Mouse (Mus musculus) retina, postnatal 7 days (tissue): ENCODE data around the gene Sbno2.

Experiments used
- DNase-seq: peaks from one replicate; pipeline ENCODE4 v3.0.0-alpha.2; 2012; ENCODE audit warnings: low read depth, low spot score

Gene Sbno2

DNA sequence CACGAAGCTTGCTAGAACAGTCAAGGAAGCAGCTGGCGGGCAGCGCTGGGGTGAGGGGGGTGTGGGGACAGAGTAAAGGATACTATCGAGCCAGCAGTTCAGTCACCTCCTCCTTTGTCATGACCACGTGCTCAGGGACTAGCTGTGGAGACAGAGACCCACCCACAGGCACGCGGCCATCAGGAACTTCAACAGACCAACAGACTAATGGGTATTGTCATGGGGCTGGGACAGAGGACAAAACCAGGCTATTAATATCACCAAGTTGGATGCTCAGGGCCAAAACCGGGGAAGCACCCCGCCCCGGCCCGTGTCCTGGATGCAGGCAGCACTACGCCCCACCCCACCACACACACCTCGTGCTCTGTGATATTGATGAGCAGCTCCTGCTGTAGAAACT, 68.5 kb downstream of the Sbno2 start:
- no peak for DNase-seq

DNA sequence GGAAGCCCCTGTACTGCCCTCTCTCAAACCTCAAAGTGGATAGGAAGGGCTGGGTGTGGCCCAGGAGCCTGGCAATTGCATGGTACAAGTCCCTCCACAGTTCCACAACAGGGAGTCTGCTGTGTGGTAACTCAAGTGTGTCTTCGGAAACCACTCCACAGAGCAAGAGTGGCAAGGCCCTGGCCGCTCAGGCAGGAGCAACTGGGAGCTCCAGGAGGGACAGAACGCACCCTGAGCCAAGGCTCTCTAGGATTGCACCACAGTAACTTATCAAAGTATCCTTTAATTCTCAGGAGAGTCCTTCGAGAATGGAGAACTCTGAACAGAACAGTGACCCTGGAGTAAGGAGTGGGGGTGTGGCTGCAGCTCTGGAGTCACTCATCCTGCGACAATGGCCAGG, 69.7 kb downstream of the Sbno2 start:
- no peak for DNase-seq

DNA sequence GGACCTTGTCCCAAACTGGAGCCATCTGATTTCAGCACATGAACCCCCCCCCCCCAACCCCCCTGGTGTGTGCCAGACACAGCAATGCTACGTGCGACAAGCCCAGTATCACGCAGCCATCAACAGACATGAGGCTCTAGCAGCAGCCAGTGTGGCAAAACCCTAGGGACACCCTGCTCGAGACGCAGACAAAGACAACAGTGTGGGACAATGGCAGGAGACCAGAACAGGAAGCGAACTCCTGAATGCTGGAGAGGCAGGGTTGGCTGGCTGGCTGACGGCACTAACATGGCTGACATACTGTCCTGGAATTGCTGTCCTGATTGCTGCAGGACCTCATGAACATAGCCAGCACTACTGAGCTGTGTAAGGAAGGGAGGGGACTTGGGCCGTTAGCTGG, 70.2 kb downstream of the Sbno2 start:
- no peak for DNase-seq

DNA sequence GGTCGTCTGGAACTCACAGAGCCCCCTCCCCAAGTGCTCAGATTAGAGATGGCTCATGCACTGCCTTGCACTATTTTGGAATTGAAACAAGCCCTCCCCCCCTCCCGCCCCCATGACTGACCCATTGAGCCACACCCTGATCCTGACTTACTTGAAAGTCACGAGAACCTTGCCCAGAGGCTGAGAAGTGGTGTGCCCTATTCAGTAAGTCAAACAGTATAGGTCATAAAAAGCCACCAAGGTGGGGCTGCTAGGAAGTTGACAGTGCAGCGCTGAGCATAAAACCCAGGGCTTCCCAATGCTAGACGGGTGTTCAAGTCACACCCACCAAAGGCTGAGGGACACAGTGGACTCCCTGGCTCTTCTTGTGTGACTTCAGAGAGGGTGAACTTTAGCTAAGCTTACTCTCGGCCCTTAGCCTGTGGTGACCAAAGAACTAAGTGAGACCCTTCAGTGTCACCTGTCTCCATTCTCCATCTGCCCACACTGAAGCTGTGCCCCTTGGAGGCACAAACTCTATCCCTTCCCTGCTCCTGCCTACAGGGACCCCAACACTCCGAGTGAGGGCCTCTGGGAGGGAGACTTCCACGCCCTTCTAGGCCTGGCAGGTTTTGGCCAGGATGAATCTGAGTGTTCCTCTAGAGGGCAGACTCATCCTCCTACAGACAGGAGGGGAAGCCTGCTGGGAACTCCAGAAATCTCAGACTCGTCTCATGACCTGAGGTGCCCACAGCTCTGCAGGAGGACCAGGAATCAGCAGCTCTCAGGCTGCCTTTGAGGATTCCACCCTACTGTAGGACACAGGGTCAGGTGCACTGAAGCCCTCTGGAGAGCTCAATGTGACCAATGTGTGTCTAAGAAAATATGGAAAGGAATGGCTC, 71.6 kb downstream of the Sbno2 start:
- no peak for DNase-seq

DNA sequence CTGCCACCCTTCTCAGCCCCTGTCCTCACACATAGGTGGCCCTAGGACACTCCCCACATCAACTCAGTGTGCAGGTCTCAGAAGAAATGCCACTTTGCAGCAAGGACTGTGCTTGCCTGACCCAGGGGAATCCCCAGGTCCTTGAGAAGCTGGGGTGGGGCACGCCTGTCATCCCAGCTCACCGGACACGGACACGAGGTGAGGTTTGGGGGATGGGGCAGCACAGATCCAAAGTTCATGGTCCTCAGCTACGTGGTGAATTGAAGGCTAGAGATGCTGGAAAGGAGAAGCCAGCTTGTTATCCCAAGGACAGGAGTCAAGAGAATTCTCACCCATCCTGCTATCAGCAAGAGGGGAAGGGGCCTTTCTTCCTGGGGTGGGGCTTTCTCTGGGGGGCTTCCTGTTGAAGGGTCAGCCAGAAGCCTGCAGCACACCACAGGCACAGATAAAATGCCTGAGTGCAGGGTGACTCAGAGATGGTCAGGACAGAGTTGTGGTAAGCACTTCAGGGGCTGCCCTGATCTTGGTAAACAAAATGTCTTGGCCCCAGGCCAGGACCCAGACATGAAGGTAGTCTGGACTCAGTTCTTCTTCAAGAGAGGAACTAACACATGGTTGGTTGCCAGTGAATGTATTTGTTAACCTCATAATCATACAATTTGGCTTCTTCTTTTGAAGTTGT, 72.4 kb downstream of the Sbno2 start:
- DNase-seq: no peak

DNA sequence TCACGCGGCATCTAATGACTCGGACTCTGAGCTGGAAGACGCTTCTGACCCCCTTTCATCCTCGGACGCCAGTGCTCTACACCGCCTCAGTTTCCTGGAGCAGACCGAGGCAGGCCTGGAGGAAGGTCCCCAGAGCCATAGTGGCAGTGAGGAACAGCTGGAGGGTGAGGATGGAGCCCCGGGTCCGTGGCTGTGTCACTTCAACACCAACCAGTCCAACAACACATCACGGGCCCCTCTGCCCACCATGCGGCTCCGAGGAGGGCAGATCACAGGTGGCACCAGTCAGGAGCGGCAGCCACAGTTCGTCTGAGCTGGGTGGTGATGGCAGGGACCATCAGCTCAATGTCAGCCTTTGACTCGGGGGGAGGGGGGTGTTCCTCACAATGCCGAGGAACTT, 74.6 kb downstream of the Sbno2 start:
- no peak for DNase-seq

DNA sequence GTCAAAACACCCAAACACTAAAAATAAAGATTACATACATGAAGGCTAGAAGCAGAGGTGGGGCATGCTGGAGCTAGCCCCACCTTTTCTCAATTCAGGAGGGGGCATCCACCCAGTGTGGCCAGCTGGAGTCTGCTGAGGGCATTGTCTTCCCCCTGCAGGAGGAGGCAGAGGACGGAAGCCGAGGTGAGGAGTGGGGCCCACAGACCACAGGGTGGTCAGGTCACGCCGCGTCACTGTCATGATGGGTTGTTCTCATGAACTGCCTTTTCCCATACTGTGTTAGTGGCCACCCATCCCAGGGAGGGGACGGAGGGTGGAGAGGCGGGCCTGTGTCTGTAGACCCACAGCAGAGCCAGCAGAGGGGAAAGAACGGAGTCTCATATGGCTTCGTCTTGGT, 75.2 kb downstream of the Sbno2 start:
- no peak for DNase-seq

DNA sequence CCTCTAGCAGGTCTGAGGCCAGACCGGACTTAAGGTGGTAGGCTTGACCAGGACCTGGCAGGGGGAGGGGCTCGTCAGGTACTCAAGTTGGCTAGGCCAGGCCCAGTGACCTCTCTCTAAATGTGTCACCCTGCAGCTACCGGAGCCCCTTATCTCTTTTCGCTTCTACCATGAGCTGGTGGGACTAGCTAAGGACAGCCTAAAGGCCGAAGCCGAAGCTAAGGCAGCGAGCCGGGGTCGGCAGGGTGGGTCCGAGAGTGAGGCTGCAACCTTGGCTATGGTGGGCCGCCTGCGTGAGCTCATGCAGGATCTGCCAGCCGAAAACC, 76.9 kb downstream of the Sbno2 start:
- no peak for DNase-seq

DNA sequence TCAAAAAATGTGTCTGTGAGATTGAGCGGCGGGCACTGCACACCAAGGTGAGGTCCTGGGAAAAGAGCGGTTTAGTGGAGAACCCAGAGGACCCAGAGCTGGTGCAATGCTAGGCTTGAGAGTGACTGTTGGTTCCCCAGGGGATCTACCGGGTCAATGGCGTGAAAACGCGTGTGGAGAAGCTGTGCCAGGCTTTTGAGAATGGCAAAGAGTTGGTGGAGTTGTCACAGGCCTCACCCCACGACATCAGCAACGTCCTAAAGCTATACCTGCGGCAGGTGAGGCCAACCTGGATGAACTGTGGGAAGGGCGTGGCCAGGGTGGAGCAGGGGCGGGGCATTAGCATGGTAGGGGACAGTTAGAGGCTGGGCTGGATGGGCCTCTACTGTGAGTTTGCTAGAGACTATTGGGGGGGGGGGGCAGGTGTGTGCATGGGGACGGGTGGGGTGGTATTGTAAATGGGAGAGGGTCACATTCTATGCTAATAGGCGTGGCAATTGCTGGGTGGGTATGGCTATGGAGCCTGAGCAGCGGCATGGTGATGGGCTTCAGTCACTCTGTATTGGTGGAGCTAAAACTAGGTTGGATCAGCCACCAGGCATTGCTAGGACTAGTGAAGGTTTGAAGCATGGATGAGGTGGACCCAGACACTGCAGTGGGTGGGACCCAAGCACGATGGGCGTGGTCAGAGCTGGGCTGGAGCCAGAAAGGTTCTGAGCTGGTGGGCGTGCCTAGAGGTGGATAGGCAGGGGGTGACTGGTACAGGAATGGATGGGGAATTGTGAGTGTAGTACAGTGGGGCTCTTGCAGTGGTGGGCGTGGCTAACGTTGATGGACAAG, 77.5 kb downstream of the Sbno2 start:
- DNase-seq: no peak

DNA sequence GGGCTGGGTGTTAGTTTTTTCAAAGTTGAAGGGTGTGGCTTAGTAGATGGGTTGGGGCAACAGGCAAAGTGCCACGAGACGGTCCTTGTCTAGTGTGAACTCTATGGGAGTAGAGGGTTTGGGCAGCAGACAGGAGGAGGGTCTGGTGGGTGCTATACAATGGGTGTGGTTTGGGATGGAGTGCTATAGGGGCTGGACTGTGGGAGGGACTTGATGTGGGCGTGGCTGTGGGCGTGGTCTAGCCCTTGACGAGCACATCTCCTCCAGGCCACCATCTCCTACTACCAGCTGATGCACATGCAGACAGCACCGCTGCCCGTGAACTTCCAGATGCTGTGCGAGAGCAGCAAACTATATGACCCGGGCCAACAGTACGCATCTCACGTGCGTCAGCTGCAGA, 79.5 kb downstream of the Sbno2 start:
- no peak for DNase-seq

DNA sequence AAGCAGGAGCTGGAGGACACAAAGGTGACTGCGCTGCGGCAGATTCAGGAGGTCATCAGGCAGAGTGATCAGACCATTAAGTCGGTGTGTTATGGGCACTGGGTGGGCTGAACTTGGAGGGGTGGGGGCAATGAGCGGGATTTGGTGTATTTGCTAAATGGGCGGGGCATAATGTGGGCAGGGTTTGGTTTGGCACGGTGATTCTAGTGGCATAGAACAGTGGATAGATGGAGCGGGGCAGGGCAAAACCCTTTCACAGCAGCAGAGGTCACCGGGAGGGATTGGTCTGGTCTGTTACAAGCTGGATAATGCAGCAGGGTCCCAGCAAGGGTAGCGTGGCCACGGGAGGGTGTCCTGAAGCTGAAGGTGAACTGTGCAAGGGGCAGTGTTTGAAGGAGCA, 79.9 kb downstream of the Sbno2 start:
- no peak for DNase-seq

DNA sequence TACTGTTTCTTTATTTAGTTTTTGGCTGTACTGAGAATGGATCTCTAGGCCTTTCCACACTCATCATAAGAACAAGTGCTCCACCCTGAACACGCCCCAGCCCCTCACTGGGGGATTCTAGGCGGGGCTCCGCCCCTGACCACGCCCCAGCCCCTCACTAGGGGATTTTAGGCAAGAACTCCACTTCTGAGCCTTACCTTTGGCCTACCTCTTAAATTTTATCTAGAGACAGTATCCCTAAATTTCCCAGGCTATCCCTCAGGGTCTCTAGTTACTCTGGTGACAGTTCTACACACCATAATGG, 80.4 kb downstream of the Sbno2 start:
- no peak for DNase-seq

DNA sequence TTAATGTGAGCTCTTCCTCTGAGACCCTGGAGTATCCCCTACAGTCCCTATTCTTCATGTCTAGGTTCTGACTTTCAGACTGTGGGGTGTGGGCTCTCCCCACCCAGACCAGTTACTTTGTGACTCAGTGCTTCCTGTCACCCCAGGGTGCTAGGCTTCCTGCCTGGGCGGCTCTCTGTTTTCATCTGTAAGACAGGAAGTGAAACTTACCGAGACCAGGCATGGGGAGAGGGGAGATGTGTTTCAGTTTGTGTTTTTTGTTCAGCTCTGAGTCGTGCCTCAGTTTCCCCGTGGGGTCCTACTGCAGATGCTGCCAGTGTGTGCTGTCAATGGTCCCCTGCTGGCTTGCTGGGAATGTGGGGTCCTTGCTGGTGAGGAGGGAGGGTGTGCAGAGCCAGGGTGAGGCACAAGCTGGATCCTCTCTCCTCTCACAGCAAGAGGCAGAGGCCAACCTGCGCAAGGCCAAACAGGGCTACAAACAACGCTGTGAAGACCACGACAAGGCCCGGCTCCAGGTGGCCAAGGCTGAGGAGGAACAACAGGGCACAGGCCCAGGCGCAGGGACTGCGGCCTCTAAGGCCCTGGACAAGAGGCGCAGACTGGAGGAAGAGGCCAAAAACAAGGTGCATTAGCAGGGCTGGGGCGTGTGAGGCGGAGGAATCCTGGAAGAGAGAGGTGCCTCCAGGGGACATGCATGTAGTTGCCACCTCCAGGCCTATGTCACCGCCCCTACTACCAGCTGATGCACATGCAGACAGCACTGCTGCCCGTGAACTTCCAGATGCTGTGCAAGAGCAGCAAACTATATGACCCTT, 80.9 kb downstream of the Sbno2 start:
- DNase-seq: no peak

DNA sequence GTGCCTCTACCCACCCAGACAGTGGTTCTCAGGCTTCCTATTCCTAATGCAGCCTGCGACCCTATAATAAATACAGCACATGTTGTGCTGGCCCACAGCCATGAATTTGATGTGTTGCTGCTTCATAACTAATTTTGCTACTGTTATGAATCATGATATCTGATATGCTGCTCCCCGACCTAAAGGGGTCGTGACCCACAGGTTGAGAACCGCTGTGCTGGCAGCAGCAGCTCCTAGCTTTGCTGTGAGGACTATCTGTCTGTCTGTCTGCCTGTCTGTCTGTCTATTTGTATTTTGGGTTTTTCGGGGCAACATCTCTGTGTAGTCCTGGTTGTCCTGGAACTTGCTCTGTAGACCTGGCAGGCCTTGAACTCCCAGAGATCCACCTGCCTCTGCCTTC, 81.6 kb downstream of the Sbno2 start:
- DNase-seq: no peak

DNA sequence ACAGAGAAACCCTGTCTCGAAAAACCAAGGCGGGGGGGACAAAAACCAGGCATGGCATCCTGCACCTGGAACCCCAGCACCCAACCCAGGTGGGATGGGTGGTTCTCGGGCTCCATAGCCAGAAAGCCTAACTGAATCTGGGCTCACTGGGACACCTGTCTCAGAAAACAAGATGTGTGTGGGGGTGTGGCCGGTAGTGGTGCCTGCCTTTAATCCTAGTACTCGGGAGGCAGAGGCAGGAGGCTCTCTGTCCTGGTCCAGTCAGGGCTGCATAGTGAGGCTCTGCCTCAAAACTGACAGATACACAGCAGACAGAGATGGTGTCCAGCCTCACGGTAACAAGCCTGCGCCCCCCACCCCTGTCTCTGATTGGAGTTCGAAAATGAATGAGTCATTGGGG, 82.6 kb downstream of the Sbno2 start:
- no peak for DNase-seq

DNA sequence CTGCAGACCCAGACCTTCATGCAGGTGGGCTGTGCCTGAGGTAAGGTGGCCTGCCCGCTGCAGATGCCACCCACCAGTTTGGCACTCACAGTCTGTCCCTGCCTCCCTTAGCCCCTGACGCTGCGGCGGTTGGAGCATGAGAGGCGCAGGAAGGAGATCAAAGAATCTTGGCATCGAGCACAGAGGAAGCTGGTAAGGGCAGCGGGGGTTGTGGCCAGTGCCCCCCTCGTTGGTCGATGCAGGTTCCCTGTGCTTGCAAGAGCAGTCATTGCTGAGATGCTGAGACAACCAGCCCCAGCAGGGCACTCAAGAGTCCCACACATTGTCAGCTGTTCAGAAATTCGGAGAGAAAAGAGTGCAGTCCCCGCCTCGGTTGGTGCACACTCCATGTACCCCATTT, 83.2 kb downstream of the Sbno2 start:
- no peak for DNase-seq

DNA sequence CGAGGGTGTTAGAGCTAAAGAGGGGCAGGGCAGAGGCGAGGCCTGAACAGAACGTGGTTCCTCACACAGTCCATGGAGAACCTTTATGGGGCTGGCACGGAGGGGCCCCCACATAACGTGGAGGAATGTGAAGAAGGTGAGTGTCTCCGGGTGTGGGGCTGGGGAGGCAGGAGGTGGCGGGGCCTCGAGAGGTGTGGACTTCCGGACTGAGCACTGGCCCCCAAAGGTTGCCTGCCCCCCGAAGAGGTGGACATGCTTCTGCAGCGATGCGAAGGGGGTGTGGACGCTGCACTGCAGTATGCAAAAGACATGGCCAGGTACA, 84.1 kb downstream of the Sbno2 start:
- DNase-seq: no peak

DNA sequence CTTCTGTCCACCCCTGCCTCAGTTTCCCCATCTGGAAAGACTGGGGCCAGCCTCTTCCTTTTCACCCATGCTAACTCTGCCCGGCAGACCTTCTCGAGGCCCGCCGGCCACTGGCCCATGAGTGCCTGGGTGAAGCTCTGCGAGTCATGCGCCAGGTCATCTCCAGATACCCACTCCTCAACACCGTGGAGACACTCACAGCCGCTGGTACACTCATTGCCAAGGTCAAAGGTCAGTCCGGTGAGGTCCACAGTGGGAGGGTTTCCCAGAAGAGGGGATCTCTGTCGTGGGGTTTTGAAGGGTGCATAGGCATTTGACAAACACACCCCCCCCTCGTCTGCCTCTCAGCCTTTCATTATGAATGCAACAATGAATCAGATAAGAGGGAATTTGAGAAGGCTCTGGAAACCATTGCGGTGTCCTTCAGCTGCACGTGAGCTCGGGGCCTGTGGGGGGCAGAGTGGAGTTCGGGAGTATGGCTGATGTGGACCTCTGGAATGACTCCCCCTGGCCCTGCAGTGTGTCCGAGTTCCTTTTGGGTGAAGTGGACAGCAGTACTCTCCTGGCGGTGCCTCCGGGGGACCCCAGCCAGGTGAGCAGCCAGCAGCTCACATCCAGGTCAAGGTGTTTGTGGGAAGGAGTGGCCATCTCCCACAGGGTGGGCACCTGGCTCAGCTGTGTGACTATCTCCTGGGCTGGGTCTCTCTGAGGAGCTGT, 84.6 kb downstream of the Sbno2 start:
- DNase-seq: no peak

DNA sequence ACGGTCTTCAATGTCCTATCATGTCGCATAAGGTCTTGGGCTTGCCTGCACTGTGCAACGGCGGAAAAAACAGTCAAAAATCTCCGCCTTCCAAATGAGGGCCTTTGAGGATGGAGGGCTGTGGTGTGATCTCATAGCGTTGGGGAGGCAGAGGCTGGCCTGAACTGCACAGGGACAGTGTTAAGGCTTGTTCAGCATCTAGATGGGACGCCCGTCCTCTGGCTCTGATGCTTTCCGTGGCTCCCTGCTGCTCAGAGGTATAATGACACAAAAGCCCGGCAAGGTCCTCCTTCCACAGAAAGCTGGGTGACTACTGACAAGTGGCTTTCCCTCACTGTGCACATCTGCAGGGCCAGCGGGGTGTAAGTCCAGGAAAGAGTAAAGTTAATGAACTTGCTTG, 85.2 kb downstream of the Sbno2 start:
- no peak for DNase-seq

DNA sequence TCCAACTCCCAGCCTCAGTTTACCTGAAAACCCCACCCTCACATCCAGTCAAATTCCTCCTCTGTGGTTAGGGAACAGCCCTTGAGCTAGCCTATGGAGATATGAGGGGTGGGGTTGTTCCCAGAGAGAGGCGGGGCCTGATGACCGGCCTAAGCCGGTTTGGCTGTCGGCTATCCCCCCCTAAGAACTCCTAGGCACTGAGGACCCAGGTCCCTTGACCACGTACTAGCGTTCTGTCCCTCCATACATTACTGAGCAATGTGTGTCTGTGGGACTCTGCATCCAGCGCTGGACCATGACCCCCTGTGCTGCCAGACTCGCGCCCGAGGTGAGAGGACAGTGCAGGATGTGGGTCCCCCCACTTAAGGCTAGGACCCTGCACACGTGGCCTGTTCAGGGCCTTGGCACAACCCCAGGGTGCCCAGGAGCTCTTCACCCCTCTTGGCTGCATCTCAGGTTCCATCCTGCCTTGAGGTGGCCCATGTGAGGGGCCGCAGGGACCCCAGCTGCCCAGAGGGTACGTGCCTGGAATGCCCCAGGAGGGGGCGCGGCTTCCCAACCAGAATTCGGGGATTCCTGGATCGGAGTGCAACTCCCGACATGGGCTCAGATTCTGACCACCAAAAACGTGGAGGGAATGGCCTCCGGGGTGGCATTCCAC, 85.8 kb downstream of the Sbno2 start:
- DNase-seq: no peak

DNA sequence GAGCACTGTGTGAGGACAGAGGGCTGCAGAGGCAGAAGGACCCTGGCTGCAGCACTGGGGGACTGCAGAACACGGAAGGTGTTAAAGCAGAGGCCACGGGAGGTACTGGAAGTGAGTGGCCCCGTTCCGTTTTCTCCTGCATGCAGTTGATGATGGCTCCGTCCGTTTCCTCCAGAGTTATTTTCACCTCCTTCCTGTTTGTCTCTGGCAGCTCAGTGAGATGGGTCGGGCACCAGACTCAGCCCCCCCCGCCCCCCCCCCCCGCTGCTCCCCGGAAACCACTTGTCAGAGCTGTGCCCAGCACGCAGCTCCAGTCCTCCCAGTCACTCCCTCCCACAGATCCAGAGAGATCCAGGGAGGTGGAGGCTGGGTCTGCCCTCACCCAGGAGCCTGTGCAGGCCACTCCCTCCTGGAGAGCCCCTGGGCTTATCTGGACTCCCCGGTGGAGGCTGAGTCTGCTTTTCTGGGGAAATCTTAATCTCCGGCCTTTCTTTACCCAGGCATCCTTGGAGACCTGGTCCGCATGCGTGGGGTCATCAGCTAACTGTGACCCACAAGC, 86.6 kb downstream of the Sbno2 start:
- DNase-seq: no peak
